ENCODE assay signal across 8 mouse cellular contexts in the genomic region with DNA sequence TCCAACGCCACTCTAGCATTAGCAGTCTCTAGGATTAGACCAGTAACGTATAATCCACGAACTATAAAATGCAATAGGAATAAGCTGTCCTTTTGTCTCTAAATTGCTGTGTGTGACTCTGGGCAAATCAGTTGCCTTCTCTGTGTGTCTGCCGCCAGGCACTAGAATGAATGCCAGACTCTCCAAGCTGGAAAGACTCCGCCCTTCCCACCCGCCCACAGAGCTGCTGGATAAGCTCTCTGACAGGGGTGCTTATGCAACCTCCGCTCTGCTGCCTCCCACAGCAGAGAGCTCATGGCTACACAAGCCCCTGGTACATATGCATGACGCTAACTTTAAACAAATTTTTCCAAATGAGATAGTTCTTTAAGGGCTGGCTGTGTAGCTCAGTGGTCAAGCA. TPM values are rescaled to one million over a fixed set of nuclear protein-coding genes. Genes with fewer than 3 reads are reported as not detected.
A peak's percentile ranks its signal among the peaks of the same experiment; 100 is the strongest.
DNase-seq lines count a peak whose midpoint lies in the region; ATAC-seq and TF ChIP-seq lines count a peak whose summit lies in the region.

No protein-coding gene starts in this region.

- H3K4me1 ChIP-seq in forebrain, embryonic 16.5 days (replicated peaks; ENCODE audit: control insufficient read depth, insufficient read depth, low read length), result peaks cover 14% of the 10 kb centered on the region
- peaks cover 21% of the 10 kb centered on the region for H3K4me1 ChIP-seq in forebrain, embryonic 10.5 days
- 0 out of 2 replicates have a peak, but pooled peaks cover 2% of the 10 kb centered on the region for H3K4me1 ChIP-seq in lung, adult 2 months (ENCODE audit: control insufficient read depth, insufficient read depth, low read length)

- H3K4me2 ChIP-seq in forebrain, embryonic 16.5 days (ENCODE audit: low read length), result no peak overlapping the region

- no peaks in the 10 kb centered on the region for H3K36me3 ChIP-seq in forebrain, embryonic 16.5 days (ENCODE audit: control insufficient read depth, insufficient read depth)
- H3K36me3 ChIP-seq in forebrain, embryonic 10.5 days (replicated peaks), result no peaks in the 10 kb centered on the region

- no peak overlapping the region for H3K4me3 ChIP-seq in forebrain, embryonic 16.5 days (replicated peaks; ENCODE audit: low read length)
- no peak overlapping the region for H3K4me3 ChIP-seq in forebrain, embryonic 10.5 days
- H3K4me3 ChIP-seq in lung, adult 2 months (replicated peaks; ENCODE audit: extremely low read depth, low read depth, low read length), result no peak overlapping the region

- no peak for TF ChIP-seq POLR2A in lung, adult 2 months (IDR thresholded peaks at IDR 0.05; ENCODE audit: borderline replicate concordance, extremely low read depth, low read depth, low read length)

- H3K27ac ChIP-seq in forebrain, embryonic 16.5 days (ENCODE audit: low read length), result no peak overlapping the region
- H3K27ac ChIP-seq in forebrain, embryonic 10.5 days, result no peak overlapping the region

- DNase-seq in forebrain, embryonic 10.5 days (ENCODE audit: extremely low spot score, low spot score), result no peak
- peak; percentile 80 for DNase-seq in adrenal gland, postnatal 10 days
- DNase-seq in kidney, postnatal 14 days, result peak; percentile 42
- peak; percentile 19 for DNase-seq in lung, adult 2 months

- WGBS in forebrain, embryonic 16.5 days, result 37% methylated on average over 8 of the region's 8 CpGs
- WGBS in forebrain, embryonic 10.5 days, result 51% methylated on average over 8 of the region's 8 CpGs
- WGBS in lung, adult 2 months, result 33% methylated on average over 8 of the region's 8 CpGs

- H3K9me3 ChIP-seq in forebrain, embryonic 16.5 days (ENCODE audit: control insufficient read depth, low read length), result no peaks in the 10 kb centered on the region
- no peaks in the 10 kb centered on the region for H3K9me3 ChIP-seq in forebrain, embryonic 10.5 days

- ATAC-seq in forebrain, embryonic 16.5 days, result peak; percentile 72
- peak; percentile 45; the same call in 1 of the 2 replicates for ATAC-seq in granulocyte monocyte progenitor cell, adult 5-6 weeks (replicated peaks; ENCODE audit: poor library complexity, severe bottlenecking)
- no peak for ATAC-seq in erythroblast, adult 5-6 weeks (replicated peaks; ENCODE audit: low FRiP score, poor library complexity, severe bottlenecking)
- ATAC-seq in monocyte, adult 5-6 weeks (replicated peaks; ENCODE audit: insufficient number of reproducible peaks, low FRiP score, low TSS enrichment, poor library complexity, severe bottlenecking), result no peak

- no peaks in the 10 kb centered on the region for H3K27me3 ChIP-seq in forebrain, embryonic 16.5 days (replicated peaks; ENCODE audit: control insufficient read depth, insufficient read depth, low read length)
- H3K27me3 ChIP-seq in forebrain, embryonic 10.5 days (ENCODE audit: poor library complexity, severe bottlenecking), result peaks cover 28% of the 10 kb centered on the region

- no peak for TF ChIP-seq CTCF in lung, adult 2 months (IDR thresholded peaks at IDR 0.05; ENCODE audit: insufficient read depth, low read length)

- H3K9ac ChIP-seq in forebrain, embryonic 16.5 days (replicated peaks; ENCODE audit: low read depth, low read length), result no peak overlapping the region

RNA-seq across cellular contexts. Expression of a gene that starts 17.1 kb away (rescaled TPM):
- not detected in 2 replicates for polyA plus RNA-seq in forebrain, embryonic 16.5 days (2015; fragmentation: Nextera tagmentation; extraction: Ambion mirVana)
- not detected in 2 replicates for polyA plus RNA-seq in forebrain, embryonic 10.5 days (2016; fragmentation: Nextera tagmentation; extraction: Ambion mirVana)
- not detected for total RNA-seq in adrenal gland, postnatal 10 days (2021)
- not detected in 2 replicates for total RNA-seq in granulocyte monocyte progenitor cell, adult 5-6 weeks (2014; fragmentation: Nextera tagmentation)
- under 0.01 and 0.13 TPM in 2 replicates for total RNA-seq in granulocyte monocyte progenitor cell, adult 5-6 weeks (2017)
- 0.12 and 3.9 TPM in 2 replicates for polyA plus RNA-seq in lung, adult 2 months (2012; rRNA removed)
- total RNA-seq in erythroblast, adult 5-6 weeks (2015; ENCODE audit: low replicate concordance), result 0.19 TPM in 1 of 2 replicates, not detected in the other
- 0.68 TPM in 1 of 2 replicates, not detected in the other for total RNA-seq in erythroblast, adult 5-6 weeks (2017; ENCODE audit: low replicate concordance)
- not detected in 3 replicates for total RNA-seq in monocyte, adult 5-6 weeks (2017)

RNA-seq across cellular contexts. Expression of a gene that starts 39.8 kb away (rescaled TPM):
- 0.53 and 1.8 TPM in 2 replicates for polyA plus RNA-seq in forebrain, embryonic 16.5 days (2015; fragmentation: Nextera tagmentation; extraction: Ambion mirVana)
- polyA plus RNA-seq in forebrain, embryonic 10.5 days (2016; fragmentation: Nextera tagmentation; extraction: Ambion mirVana), result 0.02 and 0.11 TPM in 2 replicates
- total RNA-seq in adrenal gland, postnatal 10 days (2021), result under 1 TPM; 0.09 to 0.12 TPM
- 1.8 and 2.6 TPM in 2 replicates for total RNA-seq in granulocyte monocyte progenitor cell, adult 5-6 weeks (2014; fragmentation: Nextera tagmentation)
- total RNA-seq in granulocyte monocyte progenitor cell, adult 5-6 weeks (2017), result 1.2 and 1.5 TPM in 2 replicates
- polyA plus RNA-seq in lung, adult 2 months (2012; rRNA removed), result 0.05 and 0.14 TPM in 2 replicates
- total RNA-seq in erythroblast, adult 5-6 weeks (2015; ENCODE audit: low replicate concordance), result not detected in 2 replicates
- 0.17 TPM in 1 of 2 replicates, not detected in the other for total RNA-seq in erythroblast, adult 5-6 weeks (2017; ENCODE audit: low replicate concordance)
- total RNA-seq in monocyte, adult 5-6 weeks (2017), result 0.38 to 0.78 TPM in 2 of 3 replicates, not detected in the other

Comparison
In these comparisons a context has a peak if more than half of its experiments do, and no peak if none do; other contexts are left out.
1. ATAC-seq: peak in forebrain, embryonic 16.5 days (single experiment) and granulocyte monocyte progenitor cell, adult 5-6 weeks (single experiment); none in erythroblast, adult 5-6 weeks (single experiment) and monocyte, adult 5-6 weeks (single experiment).